Mouse (Mus musculus): ENCODE measurements around the gene Myo1e. TPM values are rescaled to one million over a fixed set of nuclear protein-coding genes. Genes with fewer than 3 reads are reported as not detected.

Myo1e gene
- polyA plus RNA-seq, 1 experiment from 2014 or later: 5.9 TPM

GRCm38 (mm10) chr9:70422661-70423060, 215.5 kb downstream of the Myo1e start:
- no peak overlapping the region for H3K4me3 ChIP-seq (ENCODE audit: low read depth, low read length)
- H3K27me3 ChIP-seq (replicated peaks; ENCODE audit: control insufficient read depth, insufficient read depth, low read length): no peaks in the 10 kb centered on the region
- no peaks in the 10 kb centered on the region for H3K9me3 ChIP-seq (ENCODE audit: control insufficient read depth, low read length)
- H3K27ac ChIP-seq (ENCODE audit: low read depth, low read length): no peak overlapping the region
- WGBS: 94% methylated on average over 2 of the region's 2 CpGs
- peaks cover 4% of the 10 kb centered on the region; the same call in 1 of the 2 replicates for H3K4me1 ChIP-seq (replicated peaks; ENCODE audit: control insufficient read depth, insufficient read depth, low read length)
- peaks cover 23% of the 10 kb centered on the region for H3K36me3 ChIP-seq (ENCODE audit: control insufficient read depth, insufficient read depth, low read length)
- no peak for ATAC-seq (replicated peaks; ENCODE audit: low FRiP score)
- H3K9ac ChIP-seq (ENCODE audit: low read depth, low read length): no peak overlapping the region
- no peak overlapping the region for H3K4me2 ChIP-seq
- DNase-seq (ENCODE audit: low spot score): no peak

DNA sequence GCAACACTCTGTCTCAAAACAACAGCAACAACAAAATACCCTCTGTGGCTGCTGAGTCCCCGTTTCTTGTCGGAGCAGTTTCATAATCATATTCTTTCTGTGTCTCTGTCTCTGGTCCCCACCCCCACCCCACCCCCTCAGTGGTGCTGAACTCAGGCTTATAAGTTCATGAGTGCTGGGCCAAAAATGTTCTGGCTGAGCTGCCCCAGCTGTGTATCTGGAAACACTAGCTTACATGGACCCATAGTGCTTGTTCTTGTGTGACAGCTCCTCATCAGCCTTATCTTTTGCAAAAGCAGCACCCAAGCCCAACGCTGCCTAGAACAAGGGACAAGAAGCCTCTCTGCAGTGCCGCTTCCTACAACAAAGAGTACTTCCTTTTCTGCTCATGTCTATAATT, 232.8 kb downstream of the Myo1e start:
- Histone ChIP-seq H3K4me2 (no peak overlapping the region), H3K4me3 (ENCODE audit: low read depth, low read length) (no peak overlapping the region), H3K27ac (ENCODE audit: low read depth, low read length) (no peak overlapping the region), H3K9me3 (ENCODE audit: control insufficient read depth, low read length) (no peaks in the 10 kb centered on the region), H3K9ac (ENCODE audit: low read depth, low read length) (no peak overlapping the region), H3K36me3 (ENCODE audit: control insufficient read depth, insufficient read depth, low read length) (peaks cover 19% of the 10 kb centered on the region), H3K4me1 (replicated peaks; ENCODE audit: control insufficient read depth, insufficient read depth, low read length) (no peaks in the 10 kb centered on the region), H3K27me3 (replicated peaks; ENCODE audit: control insufficient read depth, insufficient read depth, low read length) (no peaks in the 10 kb centered on the region)
- WGBS: 88% methylated on average over 4 of the region's 4 CpGs
- ATAC-seq (replicated peaks; ENCODE audit: low FRiP score) (no peak), DNase-seq (ENCODE audit: low spot score) (no peak)

GRCm38 (mm10) chr9:70449072-70449471, 241.9 kb downstream of the Myo1e start:
- DNase-seq (ENCODE audit: low spot score) (no peak), ATAC-seq (replicated peaks; ENCODE audit: low FRiP score) (no peak)
- WGBS: 97% methylated on average over 5 of the region's 5 CpGs
- no peaks in the 10 kb centered on the region for H3K27me3 ChIP-seq (replicated peaks; ENCODE audit: control insufficient read depth, insufficient read depth, low read length)
- H3K36me3 ChIP-seq (ENCODE audit: control insufficient read depth, insufficient read depth, low read length): peaks cover 26% of the 10 kb centered on the region
- H3K9me3 ChIP-seq (ENCODE audit: control insufficient read depth, low read length): no peaks in the 10 kb centered on the region
- no peak overlapping the region for H3K9ac ChIP-seq (ENCODE audit: low read depth, low read length)
- H3K4me1 ChIP-seq (replicated peaks; ENCODE audit: control insufficient read depth, insufficient read depth, low read length): no peaks in the 10 kb centered on the region
- no peak overlapping the region for H3K27ac ChIP-seq (ENCODE audit: low read depth, low read length)
- no peak overlapping the region for H3K4me2 ChIP-seq
- no peak overlapping the region for H3K4me3 ChIP-seq (ENCODE audit: low read depth, low read length)

Small RNAs within 50 kb of the gene (microRNA-seq; reads per million reads assigned to microRNA genes)
- gene Mir5626 (ENCODE audit: borderline number of aligned reads): 2.8 reads per million

Other genes with a start within 250 kb of the Myo1e start
- gene Bnip2, start 217.9 kb upstream of the Myo1e start, polyA plus RNA-seq (2014; fragmentation: Nextera tagmentation; extraction: Ambion mirVana): 95.3 and 95.6 TPM in 2 replicates
- 225 and 249 TPM in 2 replicates for gene Gtf2a2, start 194.8 kb upstream of the Myo1e start, polyA plus RNA-seq (2014; fragmentation: Nextera tagmentation; extraction: Ambion mirVana)
- gene Gcnt3, start 169.3 kb upstream of the Myo1e start, polyA plus RNA-seq (2014; fragmentation: Nextera tagmentation; extraction: Ambion mirVana): not detected in 2 replicates
- gene Fam81a, start 64.8 kb upstream of the Myo1e start, polyA plus RNA-seq (2014; fragmentation: Nextera tagmentation; extraction: Ambion mirVana): 1.6 and 2.9 TPM in 2 replicates
- 230 and 249 TPM in 2 replicates for gene Ccnb2, start 214.2 kb downstream of the Myo1e start, polyA plus RNA-seq (2014; fragmentation: Nextera tagmentation; extraction: Ambion mirVana)

Data from liver, embryonic 11.5 days (tissue).